Mouse (Mus musculus) hindbrain, embryonic 15.5 days (tissue): ENCODE results near the gene Kcnj10. TPM values are rescaled to one million over a fixed set of nuclear protein-coding genes. Genes with fewer than 3 reads are reported as not detected.
A peak's percentile ranks its signal among the peaks of the same experiment; 100 is the strongest.

Source experiments
- ATAC-seq: fragments of 200-750 bp; cut with Nextera tagmentation; 2 replicates; pipeline ENCODE4 v1.8.0; 2017; ENCODE audit warnings: low read depth, moderate number of reproducible peaks, moderate TSS enrichment; ENCODE audit not compliant: low FRiP score
- H3K27ac ChIP-seq: fragments of 300-500 bp; sonication (generic); replicated peaks from 2 replicates; pipeline ENCODE4 v1.5.1; 2015; ENCODE audit warnings: mild to moderate bottlenecking, inconsistent platforms
- H3K27me3 ChIP-seq: fragments of 300-500 bp; sonication (generic); 2 replicates; pipeline ENCODE4 v1.6.1; 2015; ENCODE audit warnings: control low read depth, inconsistent platforms
- H3K36me3 ChIP-seq: fragments of 300-500 bp; sonication (generic); 2 replicates; pipeline ENCODE4 v1.6.1; 2015; ENCODE audit warnings: control low read depth, inconsistent platforms
- H3K4me1 ChIP-seq: fragments of 300-500 bp; sonication (generic); replicated peaks from 2 replicates; pipeline ENCODE4 v1.6.1; 2015; ENCODE audit warnings: control low read depth, inconsistent platforms
- H3K4me2 ChIP-seq: fragments of 300-500 bp; sonication (generic); 2 replicates; pipeline ENCODE4 v1.6.1; 2015; ENCODE audit warnings: moderate library complexity, mild to moderate bottlenecking, inconsistent platforms
- H3K4me3 ChIP-seq: fragments of 300-500 bp; sonication (generic); 2 replicates; pipeline ENCODE4 v1.5.1; 2015; ENCODE audit warnings: mild to moderate bottlenecking, inconsistent platforms
- H3K9ac ChIP-seq: fragments of 300-500 bp; sonication (generic); 2 replicates; pipeline ENCODE4 v1.6.1; 2015; ENCODE audit warnings: inconsistent platforms
- H3K9me3 ChIP-seq: fragments of 300-500 bp; sonication (generic); 2 replicates; pipeline ENCODE4 v1.6.1; 2016; ENCODE audit warnings: control low read depth, inconsistent platforms
- WGBS: fragments of 180-500 bp; shearing (Covaris S2); methylation state at CpG from one replicate; pipeline ENCODE4 v1.1.7; 2015; 5-methylcytosine and 5-hydroxymethylcytosine counted together
- polyA plus RNA-seq: library from polyadenylated mRNA; unstranded; fragments of >200 nt; fragmentation: Nextera tagmentation; extraction: Ambion mirVana; gene quantifications from 2 replicates; pipeline ENCODE4 v1.2.1, GENCODE M21; 2015

Kcnj10 gene
- polyA plus RNA-seq, 1 experiment from 2014 or later, result 3.0 TPM

GRCm38 (mm10) chr1:172337411-172338185 is 3.4 kb upstream of the Kcnj10 start:
- Histone ChIP-seq H3K4me1 (peaks cover 15% of the 10 kb centered on the region), H3K4me3 (no peak overlapping the region), H3K9ac (no peak overlapping the region), H3K9me3 (no peaks in the 10 kb centered on the region), H3K27ac (no peak overlapping the region), H3K4me2 (no peak overlapping the region), H3K27me3 (peaks cover 10% of the 10 kb centered on the region), H3K36me3 (no peaks in the 10 kb centered on the region)
- no peak for ATAC-seq
- WGBS, result 31% methylated on average over 2 of the region's 2 CpGs

- Histone ChIP-seq H3K4me3 (peak overlapping the region; percentile 46), H3K4me2 (peak overlapping the region; percentile 74), H3K4me1 (peaks cover 15% of the 10 kb centered on the region), H3K9me3 (no peaks in the 10 kb centered on the region), H3K27ac (peak overlapping the region; percentile 75), H3K36me3 (no peaks in the 10 kb centered on the region), H3K27me3 (peaks cover 10% of the 10 kb centered on the region), H3K9ac (peak overlapping the region; percentile 23; the same call in 1 of the 2 replicates)
- no peak for ATAC-seq
- whole genome bisulfite sequencing, result 16% methylated on average over 10 of the region's 10 CpGs
These were observed 376 bp downstream of the Kcnj10 start for GRCm38 (mm10) chr1:172341386-172341785.

- Histone ChIP-seq H3K4me2 (peak overlapping the region; percentile 74), H3K9ac (no peak overlapping the region), H3K4me1 (peaks cover 20% of the 10 kb centered on the region), H3K4me3 (peak overlapping the region; percentile 46), H3K36me3 (no peaks in the 10 kb centered on the region), H3K27ac (peak overlapping the region; percentile 75), H3K27me3 (peaks cover 10% of the 10 kb centered on the region), H3K9me3 (no peaks in the 10 kb centered on the region)
- peak; percentile 91 for ATAC-seq
- 65% methylated on average over 3 of the region's 3 CpGs for WGBS
These were observed 1.7 kb downstream of the Kcnj10 start for GRCm38 (mm10) chr1:172342729-172343128.

- Histone ChIP-seq H3K27me3 (peaks cover 10% of the 10 kb centered on the region), H3K9ac (no peak overlapping the region), H3K9me3 (no peaks in the 10 kb centered on the region), H3K4me1 (peaks cover 16% of the 10 kb centered on the region), H3K4me2 (peak overlapping the region; percentile 74), H3K27ac (peak overlapping the region; percentile 75), H3K36me3 (no peaks in the 10 kb centered on the region), H3K4me3 (no peak overlapping the region)
- 32% methylated on average over 3 of the region's 3 CpGs for WGBS
- no peak for ATAC-seq
These were observed 2.9 kb downstream of the Kcnj10 start for GRCm38 (mm10) chr1:172343914-172344313.

GRCm38 (mm10) chr1:172344820-172345219 is 3.8 kb downstream of the Kcnj10 start:
- Histone ChIP-seq H3K4me2 (0 out of 2 replicates have a peak overlapping the region, but pooled peaks have one; percentile 74), H3K27me3 (peaks cover 10% of the 10 kb centered on the region), H3K27ac (peak overlapping the region; percentile 75), H3K4me3 (no peak overlapping the region), H3K36me3 (no peaks in the 10 kb centered on the region), H3K4me1 (peaks cover 21% of the 10 kb centered on the region), H3K9me3 (no peaks in the 10 kb centered on the region), H3K9ac (no peak overlapping the region)
- 82% methylated on average over 7 of the region's 7 CpGs for WGBS
- no peak for ATAC-seq

- ATAC-seq, result no peak
- H3K4me3 ChIP-seq, result no peak overlapping the region
- WGBS, result 79% methylated on average over 10 of the region's 10 CpGs
- no peaks in the 10 kb centered on the region for H3K36me3 ChIP-seq
- no peak overlapping the region for H3K4me2 ChIP-seq
- peaks cover 25% of the 10 kb centered on the region for H3K4me1 ChIP-seq
- 0 out of 2 replicates have a peak, but pooled peaks cover 1% of the 10 kb centered on the region for H3K27me3 ChIP-seq
- H3K9me3 ChIP-seq, result no peaks in the 10 kb centered on the region
- no peak overlapping the region for H3K9ac ChIP-seq
- H3K27ac ChIP-seq, result no peak overlapping the region
These were observed 5.7 kb downstream of the Kcnj10 start for GRCm38 (mm10) chr1:172346707-172347106.

- WGBS, result 85% methylated on average over 12 of the region's 12 CpGs
- no peaks in the 10 kb centered on the region for H3K36me3 ChIP-seq
- H3K27me3 ChIP-seq, result no peaks in the 10 kb centered on the region
- no peak overlapping the region for H3K9ac ChIP-seq
- H3K4me3 ChIP-seq, result no peak overlapping the region
- ATAC-seq, result no peak
- no peak overlapping the region for H3K4me2 ChIP-seq
- H3K27ac ChIP-seq, result no peak overlapping the region
- peaks cover 25% of the 10 kb centered on the region for H3K4me1 ChIP-seq
- H3K9me3 ChIP-seq, result no peaks in the 10 kb centered on the region
These were observed 6.4 kb downstream of the Kcnj10 start for GRCm38 (mm10) chr1:172347382-172347781.

GRCm38 (mm10) chr1:172349504-172349903 is 8.5 kb downstream of the Kcnj10 start:
- 0 out of 2 replicates have a peak, but pooled peaks have one; percentile 1 for ATAC-seq
- H3K9ac ChIP-seq, result peak overlapping the region; percentile 13; the same call in 1 of the 2 replicates
- peaks cover 28% of the 10 kb centered on the region for H3K4me1 ChIP-seq
- H3K4me3 ChIP-seq, result no peak overlapping the region
- no peaks in the 10 kb centered on the region for H3K27me3 ChIP-seq
- peak overlapping the region; percentile 24 for H3K4me2 ChIP-seq
- H3K36me3 ChIP-seq, result no peaks in the 10 kb centered on the region
- peak overlapping the region; percentile 79 for H3K27ac ChIP-seq
- 38% methylated on average over 5 of the region's 5 CpGs for WGBS
- no peaks in the 10 kb centered on the region for H3K9me3 ChIP-seq

GRCm38 (mm10) chr1:172349916-172350812 is 9.2 kb downstream of the Kcnj10 start:
- H3K4me1 ChIP-seq, result peaks cover 31% of the 10 kb centered on the region
- peak overlapping the region; percentile 36 for H3K4me2 ChIP-seq
- H3K4me3 ChIP-seq, result no peak overlapping the region
- no peak overlapping the region for H3K9ac ChIP-seq
- no peaks in the 10 kb centered on the region for H3K36me3 ChIP-seq
- 5% methylated on average over 19 of the region's 19 CpGs for WGBS
- H3K27me3 ChIP-seq, result no peaks in the 10 kb centered on the region
- ATAC-seq, result peak; percentile 95
- no peaks in the 10 kb centered on the region for H3K9me3 ChIP-seq
- peak overlapping the region; percentile 79 for H3K27ac ChIP-seq

GRCm38 (mm10) chr1:172352001-172352400 is 11.0 kb downstream of the Kcnj10 start:
- no peaks in the 10 kb centered on the region for H3K9me3 ChIP-seq
- H3K36me3 ChIP-seq, result no peaks in the 10 kb centered on the region
- peaks cover 32% of the 10 kb centered on the region for H3K4me1 ChIP-seq
- no peak overlapping the region for H3K9ac ChIP-seq
- H3K27me3 ChIP-seq, result no peaks in the 10 kb centered on the region
- no peak overlapping the region for H3K4me3 ChIP-seq
- no peak overlapping the region for H3K27ac ChIP-seq
- H3K4me2 ChIP-seq, result no peak overlapping the region
- 70% methylated on average over 6 of the region's 6 CpGs for WGBS
- ATAC-seq, result no peak

- Histone ChIP-seq H3K4me3 (no peak overlapping the region), H3K9ac (no peak overlapping the region), H3K27ac (no peak overlapping the region), H3K27me3 (no peaks in the 10 kb centered on the region), H3K36me3 (no peaks in the 10 kb centered on the region), H3K9me3 (no peaks in the 10 kb centered on the region), H3K4me2 (no peak overlapping the region), H3K4me1 (peaks cover 32% of the 10 kb centered on the region)
- 90% methylated on average over 3 of the region's 3 CpGs for WGBS
- no peak for ATAC-seq
These were observed 11.4 kb downstream of the Kcnj10 start for GRCm38 (mm10) chr1:172352453-172352852.

- no peak for ATAC-seq
- no peak overlapping the region for H3K4me3 ChIP-seq
- no peaks in the 10 kb centered on the region for H3K27me3 ChIP-seq
- no peaks in the 10 kb centered on the region for H3K9me3 ChIP-seq
- H3K9ac ChIP-seq, result no peak overlapping the region
- WGBS, result 27% methylated on average over 3 of the region's 3 CpGs
- H3K4me1 ChIP-seq, result peaks cover 22% of the 10 kb centered on the region
- no peaks in the 10 kb centered on the region for H3K36me3 ChIP-seq
- peak overlapping the region; percentile 55; the same call in 1 of the 2 replicates for H3K27ac ChIP-seq
- no peak overlapping the region for H3K4me2 ChIP-seq
These were observed 14.3 kb downstream of the Kcnj10 start for GRCm38 (mm10) chr1:172355336-172355735.
